Mouse (Mus musculus) kidney, adult 2 months (tissue): ENCODE data around the gene Phactr4.

Source experiments
- CTCF ChIP-seq: fragments of 200-500 bp; conservative IDR thresholded peaks from 2 replicates; pipeline ENCODE4 v1.5.1; 2011; ENCODE audit warnings: low read depth, mild to moderate bottlenecking, control low read depth, low read length, moderate library complexity, mixed read lengths; ENCODE audit not compliant: insufficient read depth, insufficient read length
- POLR2A ChIP-seq: fragments of 200-500 bp; IDR thresholded peaks from one replicate; pipeline ENCODE4 v1.6.1; 2011; ENCODE audit warnings: low read depth, low read length, control low read depth

DNA sequence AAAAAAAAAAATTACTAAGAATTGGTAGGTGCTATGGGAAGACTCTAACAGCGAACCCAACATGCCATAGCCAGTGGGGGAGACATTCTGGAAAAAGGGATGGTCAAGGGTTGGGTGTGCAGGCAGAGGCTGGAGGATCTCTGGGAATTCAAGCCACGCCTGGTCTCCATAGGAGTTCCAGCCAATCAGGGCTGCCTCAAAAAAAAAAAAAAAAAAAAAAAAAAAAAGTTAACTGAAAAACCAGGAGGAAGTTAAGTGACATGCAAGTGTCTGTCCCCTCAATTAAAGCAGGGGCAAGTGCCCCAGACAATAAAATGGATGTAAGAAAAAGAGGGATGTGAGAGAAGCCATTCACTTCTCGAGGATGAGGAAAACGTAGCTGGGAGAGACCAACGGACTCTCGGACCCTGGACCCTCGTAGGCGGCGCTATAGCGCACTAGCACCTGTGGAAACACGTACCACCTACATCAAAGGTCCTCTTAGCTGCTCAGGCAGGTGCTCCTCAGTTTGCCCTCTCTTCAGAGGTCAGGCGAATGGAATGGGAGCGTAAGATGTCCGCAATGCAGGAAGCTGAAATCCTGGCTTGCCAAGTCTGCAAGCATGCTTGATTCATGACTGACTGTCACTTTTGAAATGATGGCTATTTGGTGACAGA lies 10.6 kb upstream of the Phactr4 start:
- TF ChIP-seq CTCF = no peak
- TF ChIP-seq POLR2A = no peak
